Mouse (Mus musculus) ES-E14 (cell line): ENCODE measurements around the gene Pgd. TPM values are rescaled to one million over a fixed set of nuclear protein-coding genes. Genes with fewer than 3 reads are reported as not detected.
"Not testable (repeated sequence)": the region's sequence is repeated elsewhere in the genome, so short reads cannot be mapped to it uniquely, and the experiment has no call there.

ENCODE experiments used
- DNase-seq: peaks from one replicate; pipeline ENCODE4 v3.0.0-alpha.2; 2013; ENCODE audit warnings: low read depth, low spot score
- H3K27ac ChIP-seq: 2 replicates; pipeline ENCODE4 v1.5.1; 2012; ENCODE audit warnings: low read depth, mild to moderate bottlenecking, low read length, moderate library complexity, mixed read lengths; ENCODE audit not compliant: poor library complexity, insufficient read depth, severe bottlenecking
- H3K36me3 ChIP-seq: 2 replicates; pipeline ENCODE4 v1.6.1; 2012; ENCODE audit warnings: mild to moderate bottlenecking, low read length, moderate library complexity, mixed read lengths; ENCODE audit not compliant: control insufficient read depth, poor library complexity, insufficient read depth, severe bottlenecking
- H3K4me1 ChIP-seq, 2 experiments: fragments of 150-350 bp in 1 of 2; sonication (generic) in 1 of 2; 2 replicates each; pipeline ENCODE4 v1.6.1; 2012; ENCODE audit warnings: low read length in 2 of 2, mild to moderate bottlenecking in 1 of 2, mixed read lengths in 1 of 2; ENCODE audit not compliant: control insufficient read depth in 2 of 2, insufficient read depth in 2 of 2, poor library complexity in 1 of 2
- H3K4me3 ChIP-seq, 2 experiments: fragments of 150-350 bp in 1 of 2; sonication (generic) in 1 of 2; 2 replicates each; pipeline ENCODE4 v1.5.1; 2012; ENCODE audit warnings: low read length in 2 of 2, low read depth in 1 of 2, mild to moderate bottlenecking in 1 of 2, mixed read lengths in 1 of 2; ENCODE audit not compliant: insufficient read depth in 1 of 2, poor library complexity in 1 of 2, severe bottlenecking in 1 of 2
- H3K9ac ChIP-seq: 2 replicates; pipeline ENCODE4 v1.6.1; 2012; ENCODE audit warnings: low read depth, mild to moderate bottlenecking, low read length, mixed read lengths; ENCODE audit not compliant: poor library complexity, insufficient read depth, severe bottlenecking
- H3K9me3 ChIP-seq: fragments of 150-350 bp; sonication (generic); 2 replicates; pipeline ENCODE4 v1.6.1; 2012; ENCODE audit warnings: low read depth, mild to moderate bottlenecking, low read length; ENCODE audit not compliant: control insufficient read depth, insufficient read depth
- CHD2 ChIP-seq: IDR thresholded peaks from 2 replicates; pipeline ENCODE4 v1.6.1; 2014; ENCODE audit warnings: mild to moderate bottlenecking, low read depth, low read length, inconsistent platforms
- HCFC1 ChIP-seq: IDR thresholded peaks from 2 replicates; pipeline ENCODE4 v1.6.1; 2012; ENCODE audit warnings: low read length, inconsistent platforms, borderline replicate concordance; ENCODE audit not compliant: insufficient read depth
- MAFK ChIP-seq: IDR thresholded peaks from 2 replicates; pipeline ENCODE4 v1.6.1; 2014; ENCODE audit warnings: mild to moderate bottlenecking, low read depth, low read length, inconsistent platforms; ENCODE audit not compliant: insufficient read depth
- ZC3H11A ChIP-seq: IDR thresholded peaks from 2 replicates; pipeline ENCODE4 v1.6.1; 2012; ENCODE audit warnings: low read depth, mild to moderate bottlenecking, inconsistent platforms, low read length, borderline replicate concordance
- ZNF384 ChIP-seq: IDR thresholded peaks from 2 replicates; pipeline ENCODE4 v1.6.1; 2012; ENCODE audit warnings: low read depth, low read length, inconsistent platforms
- in situ Hi-C, 2 experiments: fragments of 600-800 bp; cut with MboI; formaldehyde crosslinking; loops; one replicate each; pipeline ENCODE4 v1.15.1; 2025; ENCODE audit warnings: low sequenced_read_pairs in 2 of 2, inconsistent platforms in 1 of 2; ENCODE audit not compliant: unreplicated experiment in 2 of 2
- total RNA-seq: library from RNA; depleted of rRNA; stranded (reverse); fragments of 300-350 nt; gene quantifications from 2 replicates; pipeline ENCODE4 v1.2.3, GENCODE M21; 2012

Gene Pgd
- total RNA-seq, 1 experiment, result 63.7 TPM

DNA sequence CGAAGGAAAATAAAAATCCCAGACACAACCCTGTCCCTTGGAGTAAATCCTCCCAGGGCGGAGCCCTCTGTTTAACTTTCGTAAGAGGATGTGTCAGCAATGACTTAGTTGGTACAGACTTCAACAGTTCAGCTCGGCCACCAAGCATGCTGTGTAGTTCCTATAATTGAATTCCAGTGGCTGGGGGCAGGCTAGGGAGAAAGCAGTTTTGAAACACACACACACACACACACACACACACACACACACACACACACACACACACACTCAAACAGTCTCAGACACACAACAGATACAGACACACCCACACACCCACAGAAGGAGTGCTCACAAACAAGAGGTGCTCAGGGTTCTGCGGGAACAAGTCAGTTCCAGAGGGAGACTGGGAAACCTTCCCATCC is 5.0 kb upstream of the Pgd start:
- no peak overlapping the region for H3K9ac ChIP-seq
- no peak for DNase-seq
- H3K36me3 ChIP-seq, result no peaks in the 10 kb centered on the region
- H3K4me3 ChIP-seq, result no peak overlapping the region
- TF ChIP-seq ZC3H11A (no peak), MAFK (no peak), HCFC1 (no peak), ZNF384 (no peak), CHD2 (no peak)
- peaks cover 7 to 20% of the 10 kb centered on the region in 2 experiments for H3K4me1 ChIP-seq
- H3K27ac ChIP-seq, result peak overlapping the region; percentile 27
- no peaks in the 10 kb centered on the region for H3K9me3 ChIP-seq
- in situ Hi-C loops, result no loop called here

DNA sequence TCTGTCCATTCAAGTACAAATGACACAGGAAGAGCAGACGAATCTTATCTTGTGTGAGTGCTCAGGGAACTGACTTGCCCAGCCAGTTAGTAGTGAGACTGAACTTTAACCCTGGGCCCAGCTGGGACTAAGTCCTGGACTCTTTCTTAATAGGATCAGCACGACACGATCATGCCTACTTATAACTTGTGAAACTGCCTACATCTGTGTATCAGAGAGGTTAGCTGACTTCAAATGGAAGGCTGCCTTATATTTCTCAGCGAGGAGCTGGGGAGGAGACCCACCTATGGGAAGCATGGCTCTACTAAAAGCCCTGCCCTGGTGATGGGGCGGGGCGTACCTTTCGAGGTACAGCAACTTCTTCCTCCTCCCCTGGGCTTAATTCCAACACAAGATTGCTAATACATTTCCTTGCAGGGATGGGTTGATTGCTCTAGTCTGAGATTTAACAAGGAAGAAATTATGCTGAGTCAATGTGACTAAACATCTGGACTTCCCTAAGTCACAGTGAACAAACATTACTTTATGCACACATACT is 3.9 kb upstream of the Pgd start:
- no peaks in the 10 kb centered on the region; the same call in 1 of the 2 replicates for H3K36me3 ChIP-seq
- no peak for TF ChIP-seq ZC3H11A
- TF ChIP-seq CHD2, result no peak
- peak; percentile 88 for TF ChIP-seq MAFK
- no peak for TF ChIP-seq ZNF384
- TF ChIP-seq HCFC1, result no peak
- in situ Hi-C loops, result no loop called here
- peak overlapping the region; percentile 71 for H3K27ac ChIP-seq
- H3K4me1 ChIP-seq, result peaks cover 11 to 19% of the 10 kb centered on the region in 2 experiments
- no peak overlapping the region; the same call in 1 of the 2 replicates for H3K9ac ChIP-seq
- H3K9me3 ChIP-seq, result no peaks in the 10 kb centered on the region
- no peak for DNase-seq
- no peak overlapping the region for H3K4me3 ChIP-seq

DNA sequence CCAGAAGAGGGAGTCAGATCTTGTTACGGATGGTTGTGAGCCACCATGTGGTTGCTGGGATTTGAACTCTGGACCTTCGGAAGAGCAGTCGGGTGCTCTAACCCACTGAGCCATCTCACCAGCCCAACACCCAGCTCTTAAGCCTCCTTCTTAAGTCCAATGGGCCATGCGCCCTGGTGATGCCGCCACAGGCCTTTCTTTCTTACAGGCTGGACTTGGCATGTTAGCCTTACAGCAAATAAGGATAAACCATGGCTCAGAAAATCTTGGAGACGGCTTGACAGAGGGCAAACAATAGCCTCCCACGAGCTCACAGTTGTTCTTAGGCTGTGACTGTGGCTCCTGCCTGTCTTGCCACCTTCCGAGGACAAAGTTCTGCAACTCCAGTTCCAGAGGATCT is 3.4 kb upstream of the Pgd start:
- Histone ChIP-seq H3K4me1 (peaks cover 11 to 20% of the 10 kb centered on the region in 2 experiments), H3K27ac (peak overlapping the region; percentile 71)
- in situ Hi-C loops, result not testable (repeated sequence)

DNA sequence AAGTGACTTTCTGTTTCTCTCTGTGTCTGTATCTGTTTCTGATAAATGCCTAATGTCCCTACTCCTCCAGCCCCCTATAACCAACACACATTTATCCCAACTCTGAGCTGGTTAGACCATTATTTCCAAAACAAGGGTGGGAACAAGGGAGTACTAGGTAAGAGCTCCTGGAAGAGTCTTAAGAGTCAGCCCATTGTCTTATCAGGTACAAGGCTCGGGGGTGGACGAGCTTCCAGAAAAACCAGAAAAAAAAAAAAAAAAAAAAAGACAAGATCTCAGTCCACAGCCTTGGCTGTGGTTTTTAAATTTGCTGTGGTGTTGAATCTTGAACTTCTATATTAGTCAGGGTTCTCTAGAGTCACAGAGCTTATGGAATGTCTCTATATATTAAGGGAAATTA is 1.4 kb upstream of the Pgd start:
- in situ Hi-C loops, result no loop called here

More for the DNA sequence above, 3.4 kb upstream of the Pgd start:
- DNase-seq, H3K9ac ChIP-seq, H3K9me3 ChIP-seq, H3K36me3 ChIP-seq, H3K4me3 ChIP-seq: not testable (repeated sequence)

More for the DNA sequence above, 1.4 kb upstream of the Pgd start:
- Histone ChIP-seq H3K36me3 (peaks cover 7% of the 10 kb centered on the region; the same call in 1 of the 2 replicates), H3K4me1 (peaks cover 13 to 18% of the 10 kb centered on the region in 2 experiments), H3K27ac (no peak overlapping the region), H3K9ac (no peak overlapping the region), H3K4me3 (peak overlapping the region; percentile 72 to 85; a peak in 3 of 4 replicates), H3K9me3 (no peaks in the 10 kb centered on the region)
- no peak for TF ChIP-seq ZC3H11A
- no peak for TF ChIP-seq ZNF384
- TF ChIP-seq HCFC1, result no peak
- no peak for TF ChIP-seq CHD2
- no peak for TF ChIP-seq MAFK
- DNase-seq, result no peak
